Mouse (Mus musculus): ENCODE data around the gene Dspp.

The Dspp gene

GRCm38 (mm10) chr5:104170412-104170811 is at the start of gene Dspp:
Gene Dspp, plus strand, starts transcription at chr5:104170712.
- no peak for DNase-seq

GRCm38 (mm10) chr5:104124016-104124658 is 46.4 kb upstream of the Dspp start:
- no peak for DNase-seq

- DNase-seq = no peak
These were observed 43.8 kb upstream of the Dspp start for GRCm38 (mm10) chr5:104126561-104127320.

- no peak for DNase-seq
These were observed 43.2 kb upstream of the Dspp start for GRCm38 (mm10) chr5:104127351-104127750.

GRCm38 (mm10) chr5:104128281-104129031 is 42.1 kb upstream of the Dspp start:
- DNase-seq = no peak

- DNase-seq = no peak
These were observed 39.6 kb upstream of the Dspp start for GRCm38 (mm10) chr5:104130891-104131290.

- no peak for DNase-seq
These were observed 39.0 kb upstream of the Dspp start for GRCm38 (mm10) chr5:104131544-104131943.

GRCm38 (mm10) chr5:104133752-104134151 is 36.8 kb upstream of the Dspp start:
- no peak for DNase-seq

GRCm38 (mm10) chr5:104137920-104138541 is 32.5 kb upstream of the Dspp start:
- no peak for DNase-seq

GRCm38 (mm10) chr5:104141067-104141466 is 29.4 kb upstream of the Dspp start:
- no peak for DNase-seq

GRCm38 (mm10) chr5:104144057-104144456 is 26.5 kb upstream of the Dspp start:
- DNase-seq = no peak

- DNase-seq = no peak
These were observed 21.2 kb upstream of the Dspp start for GRCm38 (mm10) chr5:104149349-104149748.

- no peak for DNase-seq
These were observed 20.3 kb upstream of the Dspp start for GRCm38 (mm10) chr5:104150196-104150595.

- no peak for DNase-seq
These were observed 12.8 kb upstream of the Dspp start for GRCm38 (mm10) chr5:104157701-104158100.

GRCm38 (mm10) chr5:104158332-104159052 is 12.0 kb upstream of the Dspp start:
- DNase-seq = no peak

- DNase-seq = no peak
These were observed 9.9 kb upstream of the Dspp start for GRCm38 (mm10) chr5:104160581-104160980.

GRCm38 (mm10) chr5:104161390-104161789 is 9.1 kb upstream of the Dspp start:
- DNase-seq = no peak

GRCm38 (mm10) chr5:104163536-104163935 is 7.0 kb upstream of the Dspp start:
- DNase-seq = no peak

GRCm38 (mm10) chr5:104173094-104173493 is 2.6 kb downstream of the Dspp start:
- no peak for DNase-seq

- no peak for DNase-seq
These were observed 13.2 kb downstream of the Dspp start for GRCm38 (mm10) chr5:104183743-104184142.

- no peak for DNase-seq
These were observed 16.8 kb downstream of the Dspp start for GRCm38 (mm10) chr5:104187281-104187680.

GRCm38 (mm10) chr5:104195086-104195485 is 24.6 kb downstream of the Dspp start:
- no peak for DNase-seq
